Mouse (Mus musculus): ENCODE measurements around the gene Bcl7c. TPM values are rescaled to one million over a fixed set of nuclear protein-coding genes. Genes with fewer than 3 reads are reported as not detected.

The Bcl7c gene
- total and polyA plus RNA-seq, 3 experiments: 70.5 to 86.0 (median 70.9) TPM

DNA sequence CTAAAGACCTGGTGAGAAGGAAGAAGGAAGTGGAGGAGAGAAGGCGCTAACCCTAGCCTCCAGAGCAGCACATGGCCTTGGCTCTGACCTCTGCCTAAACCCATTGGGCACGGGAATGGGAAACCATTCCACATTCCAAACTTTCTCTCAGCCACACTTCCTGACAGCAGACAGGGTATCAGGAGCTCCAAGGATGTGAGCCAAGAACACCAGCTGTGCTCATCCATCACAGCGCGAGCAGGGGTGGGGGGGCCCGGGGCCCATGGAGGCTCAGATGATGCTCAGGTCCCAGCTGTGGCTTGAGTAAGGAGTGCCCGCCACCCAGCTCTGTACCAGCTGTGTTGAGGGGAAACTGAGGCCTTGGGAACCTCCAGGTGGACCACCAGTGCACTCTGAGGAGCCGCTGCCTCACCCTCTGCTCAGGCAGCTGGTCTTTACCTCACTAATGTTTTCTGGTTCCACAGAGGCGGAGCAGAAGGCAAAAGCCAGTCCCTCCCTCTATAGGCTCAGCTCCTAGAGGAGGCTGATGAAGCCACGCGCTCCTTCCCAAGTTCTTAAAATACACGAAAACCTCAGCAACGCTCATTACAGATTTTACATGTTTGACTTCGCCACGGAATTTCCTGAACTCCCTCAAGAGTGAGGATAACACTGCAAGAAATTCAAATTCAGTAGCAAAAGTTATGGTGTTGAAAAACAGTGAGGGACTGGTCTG is 23.3 kb downstream of the Bcl7c start:
- DNase-seq: no peak

DNA sequence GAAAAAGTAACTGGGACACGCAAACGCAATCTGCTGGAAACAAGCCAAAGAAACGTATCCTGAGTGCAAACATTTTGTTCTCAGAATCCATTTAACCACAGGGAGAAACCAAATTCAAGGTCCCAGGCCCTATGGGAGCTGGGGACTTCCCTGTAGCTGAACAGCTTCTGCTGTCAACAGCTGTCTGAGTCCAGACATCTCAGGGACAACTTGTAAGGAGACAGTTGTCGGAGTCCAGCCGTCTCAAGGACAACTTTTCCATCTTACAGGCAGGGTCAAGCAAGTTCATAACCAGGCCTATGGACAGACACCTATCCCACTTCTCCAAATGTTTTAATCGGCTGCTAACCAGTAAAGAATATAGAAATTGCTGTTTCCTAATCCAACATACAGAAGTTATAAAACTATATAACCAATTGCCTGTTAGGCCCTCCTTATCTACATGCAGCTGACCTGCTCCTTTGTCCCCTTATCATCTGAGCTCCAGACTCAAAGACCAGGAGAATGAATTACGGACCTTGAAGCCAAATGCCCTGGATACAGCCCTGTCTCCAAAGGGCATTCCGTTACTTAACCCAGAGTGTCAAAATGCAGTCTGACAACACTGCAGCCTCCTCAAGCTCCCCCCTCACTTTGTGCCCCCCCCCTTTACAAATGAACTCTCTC is 26.7 kb downstream of the Bcl7c start:
- DNase-seq: peak; percentile 56

DNA sequence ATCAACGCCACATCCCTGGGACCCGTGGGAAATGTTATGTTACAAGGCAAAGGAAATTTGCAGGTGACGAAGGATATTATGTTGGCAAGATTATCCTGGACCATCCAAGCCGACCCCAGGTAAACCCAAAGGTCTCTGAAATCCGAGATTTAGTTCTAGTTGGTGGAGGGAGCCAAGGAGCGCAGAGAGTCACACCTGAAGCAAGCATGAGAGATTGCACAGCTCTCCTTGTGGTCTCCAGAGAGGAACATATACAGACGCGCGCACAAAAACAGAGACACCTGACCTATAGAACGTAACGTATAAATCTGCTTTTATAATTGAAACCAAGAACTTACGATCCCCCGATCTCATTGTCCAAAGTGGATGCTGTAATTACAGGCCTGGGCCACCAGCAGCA is 28.2 kb downstream of the Bcl7c start:
- no peak for DNase-seq

DNA sequence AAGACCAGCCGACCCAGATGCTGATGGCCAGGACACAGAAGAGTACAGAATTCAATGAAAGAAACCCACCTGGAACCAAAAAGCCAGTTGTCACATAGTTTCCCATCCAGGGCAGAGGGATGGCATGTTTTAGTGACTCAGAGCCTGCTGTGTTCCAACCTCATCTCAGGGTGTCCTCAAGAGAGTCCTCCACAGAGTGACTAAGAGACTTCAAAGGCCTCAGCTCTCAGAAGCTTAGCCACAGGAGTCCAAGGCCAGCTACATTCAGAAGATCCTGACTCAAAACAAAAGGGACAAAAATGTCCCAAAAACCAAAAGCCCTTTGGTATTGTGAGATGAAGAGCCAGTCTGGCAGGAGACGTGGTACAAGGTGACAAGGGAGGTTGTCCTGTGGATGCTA is 29.9 kb downstream of the Bcl7c start:
- DNase-seq: peak; percentile 63

DNA sequence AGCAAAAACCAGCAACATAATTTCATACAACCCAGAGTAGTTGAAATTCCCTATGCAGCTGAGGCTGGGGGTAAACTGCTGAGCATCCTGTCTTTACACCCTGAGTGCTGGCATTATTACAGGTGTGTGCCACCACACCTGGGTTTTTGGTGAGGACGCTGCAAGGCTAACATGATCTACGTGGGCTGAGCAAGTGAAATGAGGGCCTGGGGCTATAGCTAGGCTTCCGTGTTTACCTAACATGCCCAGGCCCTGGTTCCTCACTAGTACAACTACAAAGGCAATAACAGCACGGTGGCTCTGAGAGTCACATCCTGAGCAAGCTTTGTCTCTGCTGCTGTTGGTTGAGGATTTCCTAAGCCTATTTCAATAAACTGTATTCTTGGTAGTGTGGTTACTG is 31.1 kb downstream of the Bcl7c start:
- DNase-seq: no peak

DNA sequence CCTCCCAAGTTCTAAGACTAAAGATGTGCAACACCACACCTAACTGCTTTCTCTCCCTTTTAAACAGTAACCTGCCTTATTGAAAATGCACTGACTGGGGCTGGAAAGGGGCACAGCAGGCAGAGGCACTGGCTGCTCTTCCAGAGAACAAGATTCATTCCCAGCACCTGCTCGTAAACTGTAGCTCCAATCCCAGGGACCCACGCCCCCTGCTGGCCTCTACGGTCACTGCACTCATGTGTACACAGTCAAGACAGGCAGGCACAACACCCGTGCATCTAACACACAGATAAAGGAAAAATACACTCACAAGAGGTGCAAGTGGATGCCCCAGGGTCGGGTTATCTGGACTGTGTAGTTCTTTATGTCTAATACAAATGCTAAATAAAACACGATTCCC is 31.7 kb downstream of the Bcl7c start:
- peak; percentile 42 for DNase-seq

DNA sequence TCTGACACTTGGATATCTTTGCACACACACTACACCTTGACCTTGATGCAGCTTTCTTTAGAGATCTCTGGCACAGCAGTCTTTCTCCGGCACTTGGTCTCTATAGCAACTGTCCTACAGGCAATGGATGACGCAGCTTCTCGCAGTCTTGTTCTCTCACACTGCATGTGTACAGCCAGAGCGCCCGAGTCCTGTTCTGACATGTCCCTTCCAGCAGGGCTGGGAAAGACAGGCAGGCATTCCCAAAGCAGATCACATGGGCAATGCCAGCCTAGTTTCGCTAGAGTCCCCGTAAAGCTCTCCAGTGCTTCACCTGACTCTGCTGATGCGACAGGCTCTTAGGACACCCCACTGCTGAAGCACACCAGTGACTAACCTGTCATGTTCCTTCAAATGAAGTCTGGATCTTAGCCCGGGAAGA is 33.3 kb downstream of the Bcl7c start:
- peak; percentile 42 for DNase-seq

DNA sequence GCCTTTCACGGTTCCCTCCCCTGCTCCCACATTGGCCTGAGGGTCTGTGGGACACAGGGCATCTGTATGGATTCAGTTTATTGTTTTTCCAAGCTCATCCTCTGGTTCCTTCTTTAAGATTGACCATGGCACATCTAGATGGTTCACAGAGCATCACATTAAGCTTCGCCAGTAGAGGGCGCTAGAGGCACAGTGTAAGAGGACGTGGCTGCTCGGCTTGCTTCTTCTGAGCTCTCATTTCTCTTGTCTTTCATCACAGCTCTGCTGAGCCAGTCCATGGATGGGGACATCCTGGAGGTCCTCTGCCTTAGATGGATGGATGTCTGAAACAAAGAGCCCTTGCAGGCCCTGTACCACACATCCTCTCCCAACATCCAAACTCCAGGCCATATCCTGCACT is 33.8 kb downstream of the Bcl7c start:
- DNase-seq: peak; percentile 85

DNA sequence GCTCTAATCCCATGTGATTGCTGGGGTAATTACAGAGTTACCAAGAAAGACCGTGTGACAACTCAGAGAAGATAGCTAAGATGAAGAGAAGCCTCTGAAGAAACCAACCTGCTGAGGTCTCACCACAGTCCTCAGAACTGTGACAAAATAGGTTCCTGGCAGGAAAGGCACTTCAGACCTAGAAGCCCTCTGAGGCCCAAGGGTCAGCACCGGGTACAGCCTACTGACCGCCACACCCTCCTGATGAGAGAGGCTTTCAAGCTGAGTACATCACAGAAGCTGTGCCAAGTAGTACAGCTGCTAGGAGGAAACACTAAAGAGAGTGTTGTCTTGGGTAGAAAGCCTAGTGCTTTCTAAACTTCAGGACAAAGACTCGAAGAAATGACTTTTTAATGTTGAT is 36.0 kb downstream of the Bcl7c start:
- DNase-seq: no peak

DNA sequence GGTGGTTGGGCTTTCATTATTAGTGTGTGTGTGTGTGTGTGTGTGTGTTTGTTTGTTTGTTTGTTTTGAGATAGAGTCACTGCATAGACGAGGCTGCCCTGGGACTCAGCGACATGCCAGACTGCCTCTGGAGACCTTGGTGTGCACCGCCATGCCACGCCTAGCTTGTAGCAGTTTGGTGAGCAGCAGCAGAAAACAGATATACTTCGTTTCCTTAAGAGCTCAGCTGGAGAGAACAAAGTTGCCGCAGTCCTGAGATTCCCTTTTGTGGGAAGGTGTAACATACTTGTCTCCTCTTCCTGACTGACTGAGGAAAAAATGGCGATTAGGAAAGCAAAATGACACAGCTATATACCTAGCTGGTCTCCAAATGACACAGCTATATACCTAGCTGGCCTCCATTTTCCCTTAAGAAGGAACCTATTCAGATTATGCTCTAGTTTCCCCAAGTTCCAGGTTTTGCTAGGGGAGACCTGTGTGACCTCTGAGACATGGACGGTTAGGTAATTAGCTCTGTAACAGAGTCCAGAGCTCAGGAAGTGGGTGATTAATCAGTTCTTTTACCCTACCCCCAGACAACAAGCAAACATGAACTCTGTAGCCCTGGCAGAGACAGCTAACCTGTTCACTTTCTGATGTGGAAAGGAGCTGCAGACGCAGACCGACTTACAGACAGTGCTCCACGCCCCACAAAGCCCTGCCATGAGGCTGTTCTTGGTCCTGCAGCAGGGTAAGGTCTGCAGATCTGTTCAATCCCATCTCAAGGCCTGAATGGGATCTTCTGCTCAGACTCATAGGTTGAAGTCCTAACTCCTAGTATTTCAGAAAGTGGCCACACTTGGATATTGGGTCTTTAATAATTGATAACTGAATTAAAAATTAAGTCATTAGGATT is 36.6 kb downstream of the Bcl7c start:
- DNase-seq: no peak

DNA sequence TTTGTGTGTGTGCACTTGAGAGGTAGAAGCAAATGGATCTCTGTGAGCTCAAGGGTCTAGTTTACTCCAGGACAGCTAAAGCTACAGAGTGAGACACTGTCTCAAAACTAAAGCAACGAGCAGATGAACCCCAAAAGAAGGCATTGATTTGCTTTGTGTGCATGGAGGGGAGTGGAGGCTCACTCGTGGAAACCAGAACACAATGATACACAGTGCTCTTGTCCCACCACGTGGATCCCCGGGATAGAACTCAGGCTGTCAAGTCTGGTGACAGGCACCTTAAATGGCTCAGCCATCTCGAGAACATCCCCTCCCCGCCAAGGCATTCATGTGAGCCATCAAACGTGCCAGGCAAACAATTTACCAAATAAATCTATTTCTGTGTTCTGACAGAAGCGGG is 41.6 kb downstream of the Bcl7c start:
- no peak for DNase-seq

DNA sequence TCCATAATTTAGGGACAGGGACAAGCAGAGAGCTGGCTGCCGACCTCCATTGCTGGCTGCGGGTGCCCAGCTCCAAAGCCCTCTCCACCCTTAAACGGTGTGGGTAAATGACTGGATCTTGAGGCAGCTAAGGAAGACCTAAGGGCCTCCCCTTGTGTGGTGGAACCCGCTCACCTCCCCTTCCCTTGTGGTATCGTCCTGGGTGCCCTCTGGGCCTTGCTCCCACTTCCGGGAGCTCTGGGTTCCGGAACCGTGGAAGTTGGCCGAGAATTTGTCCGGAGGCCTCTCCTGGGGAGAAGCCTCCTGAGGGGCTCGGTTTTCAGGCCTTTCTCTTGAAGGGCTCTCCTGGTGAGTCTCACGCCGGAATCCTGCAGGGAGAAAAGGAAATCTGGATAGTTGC is 42.1 kb downstream of the Bcl7c start:
- no peak for DNase-seq

DNA sequence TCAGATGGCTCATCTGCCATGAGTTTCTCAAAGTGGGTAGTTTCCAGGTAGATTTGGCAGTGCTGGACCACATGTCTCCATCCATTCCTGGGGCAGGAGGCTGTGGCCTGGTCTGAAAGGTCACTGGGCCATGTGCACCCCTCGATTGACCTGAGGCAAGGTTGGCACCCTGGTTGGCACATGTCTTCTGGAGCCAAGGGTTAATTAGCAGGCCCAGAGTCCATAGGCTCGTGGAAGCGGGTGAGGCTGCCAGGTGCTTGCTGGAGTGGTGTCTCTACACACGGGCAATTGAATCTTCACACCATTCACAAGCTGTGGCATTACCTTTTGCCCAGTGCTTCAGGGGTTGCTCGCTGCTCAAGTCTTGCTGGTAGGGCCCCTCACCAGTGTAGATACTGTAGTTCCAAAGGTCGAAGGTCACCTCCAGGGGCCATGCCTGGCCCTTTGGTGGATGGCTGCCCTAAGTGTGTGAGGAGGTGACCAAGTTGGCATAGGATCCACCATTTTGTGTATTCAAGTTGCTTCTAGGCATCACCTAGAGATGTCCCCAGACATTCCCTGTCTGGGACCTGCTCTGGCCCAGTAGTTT is 42.6 kb downstream of the Bcl7c start:
- no peak for DNase-seq

DNA sequence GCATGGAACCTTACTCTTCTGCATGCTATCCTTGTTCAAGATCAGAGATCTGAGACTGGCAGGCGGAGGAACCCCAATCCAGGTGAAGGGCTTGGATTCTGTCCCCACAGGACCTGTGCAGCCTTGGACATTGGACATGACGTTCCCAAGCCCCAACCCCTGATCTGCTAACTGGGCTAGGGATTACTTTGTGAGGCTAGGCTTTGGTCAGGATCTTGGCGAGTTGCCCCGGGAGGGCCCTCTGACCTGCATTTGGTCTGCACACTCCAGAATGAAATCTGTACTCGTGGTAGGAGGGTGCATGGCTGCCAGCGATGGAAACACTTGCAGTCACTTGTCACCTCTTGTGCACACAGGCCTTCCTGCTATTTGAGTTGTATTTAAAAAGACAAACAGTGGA is 45.8 kb downstream of the Bcl7c start:
- DNase-seq: no peak

DNA sequence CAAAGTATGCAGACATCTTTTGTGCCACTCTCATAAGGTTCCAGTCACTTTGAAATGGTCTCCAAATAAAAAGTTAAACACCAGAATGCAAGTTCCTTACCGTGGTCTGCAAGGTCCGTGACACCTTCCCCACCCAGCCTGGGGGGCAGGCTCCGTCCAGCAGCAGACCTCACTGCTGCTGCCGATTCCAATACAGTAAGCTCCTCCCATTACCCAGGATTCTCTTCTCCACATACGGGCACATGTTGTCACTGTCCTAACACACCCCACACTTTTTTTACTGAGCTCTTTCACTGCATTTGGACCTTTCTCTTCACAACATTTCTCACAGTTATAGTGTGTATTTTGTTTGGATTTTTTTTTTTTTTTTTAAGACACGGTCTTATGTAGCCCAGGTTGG is 46.9 kb downstream of the Bcl7c start:
- no peak for DNase-seq

DNA sequence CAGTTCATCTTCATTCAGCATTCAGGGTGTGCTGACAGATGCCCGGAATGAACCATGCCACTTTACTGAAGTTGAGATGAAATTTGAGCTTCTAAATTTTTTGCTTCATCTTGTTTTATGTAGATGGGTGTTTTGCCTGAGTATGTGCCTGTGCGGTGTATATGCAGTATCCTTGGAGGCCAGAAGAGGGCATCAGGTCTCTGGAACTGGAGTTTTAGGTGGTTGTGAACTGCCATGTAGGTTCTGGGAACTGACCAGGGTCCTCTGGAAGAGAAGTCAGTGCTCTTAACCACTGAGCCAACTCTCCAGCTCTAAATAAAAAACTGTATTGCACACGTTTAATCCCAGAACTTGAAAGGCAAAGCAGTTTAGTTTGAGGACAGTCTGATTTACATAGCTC is 47.9 kb downstream of the Bcl7c start:
- DNase-seq: no peak

DNA sequence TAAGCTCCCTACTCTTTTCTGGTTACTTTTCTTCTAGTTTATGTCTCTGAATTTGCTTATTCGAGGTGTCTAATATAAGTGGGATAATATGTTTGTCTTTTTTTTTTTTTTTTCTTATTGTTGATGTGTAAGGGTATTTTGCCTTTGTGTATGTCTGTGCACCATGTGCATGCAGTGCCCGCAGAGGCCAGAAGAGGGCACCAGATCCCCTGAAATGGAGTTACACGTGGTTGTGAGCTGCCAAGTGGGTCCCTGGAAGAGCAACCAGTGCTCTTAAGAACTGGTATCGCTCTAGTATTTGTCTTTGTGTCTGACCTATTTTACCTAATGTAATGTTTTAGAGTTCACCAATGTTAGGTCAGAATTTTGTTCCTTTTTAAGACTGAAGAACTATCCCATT is 51.8 kb downstream of the Bcl7c start:
- DNase-seq: peak; percentile 64

DNA sequence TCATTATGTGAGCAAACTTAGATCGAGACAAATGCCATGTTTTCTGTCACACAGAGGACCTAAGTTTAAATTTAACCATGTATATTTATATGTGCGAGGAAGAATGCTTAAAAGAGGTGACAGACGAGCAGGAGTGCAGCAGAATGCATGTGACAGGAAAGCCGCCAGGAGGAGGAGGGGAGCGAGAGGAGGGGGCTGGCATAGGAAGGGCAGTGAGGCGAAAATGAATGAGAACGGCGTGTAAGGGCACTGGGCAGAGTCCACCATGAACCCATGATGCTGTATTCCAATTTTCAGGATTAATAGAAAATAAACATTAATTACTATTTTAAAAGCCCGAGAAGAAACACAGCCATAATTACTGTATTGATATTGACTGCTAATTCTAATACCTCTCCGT is 54.4 kb downstream of the Bcl7c start:
- no peak for DNase-seq

DNA sequence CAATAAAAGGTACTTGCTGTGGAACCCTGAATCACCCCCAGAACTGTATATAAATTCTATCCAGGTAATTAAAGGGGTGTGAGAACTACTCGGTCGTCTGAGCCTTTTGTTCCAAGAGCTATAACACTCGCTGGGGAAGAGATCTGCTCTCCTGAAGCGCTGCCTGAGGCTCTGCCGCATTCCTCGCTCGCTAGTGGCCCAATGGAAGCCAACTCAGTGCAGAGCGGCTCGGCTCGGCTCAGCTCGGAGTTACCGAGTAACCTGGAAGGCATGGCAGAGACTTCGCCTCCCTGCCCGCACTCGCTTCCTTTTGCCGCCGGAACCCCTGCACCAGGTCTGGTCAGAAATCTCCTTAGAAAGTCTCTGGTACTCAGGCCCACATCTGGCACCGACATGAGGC is 56.7 kb downstream of the Bcl7c start:
- no peak for DNase-seq

DNA sequence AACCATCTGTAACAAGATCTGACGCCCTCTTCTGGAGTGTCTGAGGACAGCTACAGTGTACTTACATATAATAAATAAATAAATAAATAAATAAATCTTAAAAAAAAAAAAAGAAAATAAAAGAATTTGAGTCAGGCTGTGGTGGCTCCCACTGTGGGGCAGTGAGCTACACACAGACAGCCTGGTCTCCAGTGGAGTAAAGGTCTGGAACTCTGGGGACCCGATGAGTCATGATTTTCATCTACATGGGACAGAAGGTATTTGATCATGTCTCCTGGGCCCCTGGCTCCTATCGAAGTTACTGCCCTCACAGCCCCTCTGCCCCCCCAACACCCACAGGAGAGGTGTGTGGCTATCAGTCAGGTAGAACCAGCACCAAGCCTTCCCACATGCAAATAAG is 57.1 kb downstream of the Bcl7c start:
- no peak for DNase-seq

DNA sequence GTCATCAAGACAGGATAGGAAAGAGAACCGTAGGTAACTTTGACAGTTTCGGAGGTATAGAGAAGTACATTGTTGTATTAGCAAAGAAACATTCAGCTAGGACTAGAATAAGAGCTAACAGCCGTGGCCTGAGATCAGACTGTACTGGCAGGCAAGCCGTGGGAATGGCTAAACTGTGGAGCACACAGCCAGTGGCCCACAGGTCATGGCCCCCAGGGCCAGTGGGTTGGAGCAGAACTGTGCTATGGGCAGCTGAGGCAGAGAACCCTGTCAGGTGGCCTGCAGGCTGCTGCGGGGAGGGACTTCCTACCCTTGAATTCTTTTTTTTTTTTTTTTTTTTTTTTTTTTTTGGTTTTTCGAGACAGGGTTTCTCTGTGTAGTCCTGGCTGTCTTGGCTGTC is 59.5 kb downstream of the Bcl7c start:
- no peak for DNase-seq

DNA sequence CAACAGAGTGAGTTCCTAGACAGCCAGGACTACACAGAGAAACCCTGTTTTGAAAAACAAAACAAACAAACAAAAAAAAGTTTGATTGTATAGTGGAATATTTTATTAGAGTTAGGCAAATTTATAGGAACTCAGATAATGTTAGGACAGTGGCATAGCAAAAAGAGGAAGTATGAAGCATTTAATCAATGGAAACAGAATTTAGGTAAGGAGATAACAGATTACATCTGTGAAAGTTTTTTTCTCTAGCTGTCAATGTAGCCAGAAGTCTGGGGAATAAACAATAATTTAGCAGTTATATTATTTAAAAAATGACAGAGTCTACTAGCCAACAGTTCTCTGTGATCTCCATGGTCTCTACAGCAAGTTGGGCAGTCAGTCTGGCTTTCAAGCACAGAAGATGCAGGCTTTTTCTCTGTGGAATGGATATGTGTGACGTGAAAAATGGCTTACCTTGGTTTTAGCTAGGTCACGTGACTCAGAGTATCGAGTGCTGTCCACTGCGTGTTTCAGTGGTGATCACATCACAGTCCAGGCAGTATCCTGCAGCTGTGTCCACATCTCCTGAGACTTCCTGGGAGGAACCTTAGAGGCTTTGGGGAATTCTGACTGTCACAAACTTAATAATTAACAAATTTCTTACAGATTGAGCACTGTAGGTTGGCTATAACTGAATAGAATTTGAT is 60.1 kb downstream of the Bcl7c start:
- no peak for DNase-seq

Measured in adrenal gland, adult 2 months (tissue).